Mouse (Mus musculus) limb, embryonic 12.5 days (tissue): ENCODE results near the gene Celsr2. TPM values are rescaled to one million over a fixed set of nuclear protein-coding genes. Genes with fewer than 3 reads are reported as not detected.

Experiments used
- ATAC-seq: fragments of 200-750 bp; cut with Nextera tagmentation; 2 replicates; pipeline ENCODE4 v1.8.0; 2017; ENCODE audit warnings: low read depth, moderate TSS enrichment; ENCODE audit not compliant: insufficient number of reproducible peaks, insufficient read depth, low FRiP score, low TSS enrichment
- H3K27ac ChIP-seq: fragments of 300-500 bp; sonication (generic); 2 replicates; pipeline ENCODE4 v1.5.1; 2016; ENCODE audit warnings: mild to moderate bottlenecking, moderate library complexity
- H3K27me3 ChIP-seq: fragments of 300-500 bp; sonication (generic); 2 replicates; pipeline ENCODE4 v1.6.1; 2016; ENCODE audit warnings: mild to moderate bottlenecking, moderate library complexity
- H3K36me3 ChIP-seq: fragments of 300-500 bp; sonication (generic); 2 replicates; pipeline ENCODE4 v1.6.1; 2016; ENCODE audit warnings: mild to moderate bottlenecking, moderate library complexity
- H3K4me1 ChIP-seq: fragments of 300-500 bp; sonication (generic); replicated peaks from 2 replicates; pipeline ENCODE4 v1.6.1; 2016
- H3K4me2 ChIP-seq: fragments of 300-500 bp; sonication (generic); 2 replicates; pipeline ENCODE4 v1.6.1; 2016; ENCODE audit warnings: mild to moderate bottlenecking, moderate library complexity
- H3K4me3 ChIP-seq: fragments of 300-500 bp; sonication (generic); replicated peaks from 2 replicates; pipeline ENCODE4 v1.5.1; 2016; ENCODE audit warnings: mild to moderate bottlenecking
- H3K9ac ChIP-seq: fragments of 300-500 bp; sonication (generic); replicated peaks from 2 replicates; pipeline ENCODE4 v1.6.1; 2016; ENCODE audit warnings: mild to moderate bottlenecking, moderate library complexity
- H3K9me3 ChIP-seq: fragments of 300-500 bp; sonication (generic); 2 replicates; pipeline ENCODE4 v1.6.1; 2016; ENCODE audit warnings: mild to moderate bottlenecking, moderate library complexity
- WGBS: fragments of 180-500 bp; shearing (Covaris S2); methylation state at CpG from one replicate; pipeline ENCODE4 v1.1.7; 2016; 5-methylcytosine and 5-hydroxymethylcytosine counted together
- polyA plus RNA-seq: library from polyadenylated mRNA; unstranded; fragments of >200 nt; fragmentation: Nextera tagmentation; extraction: Ambion mirVana; gene quantifications from 2 replicates; pipeline ENCODE4 v1.2.1, GENCODE M21; 2016

Celsr2 gene
- polyA plus RNA-seq, result 4.4 and 6.3 TPM in 2 replicates

DNA sequence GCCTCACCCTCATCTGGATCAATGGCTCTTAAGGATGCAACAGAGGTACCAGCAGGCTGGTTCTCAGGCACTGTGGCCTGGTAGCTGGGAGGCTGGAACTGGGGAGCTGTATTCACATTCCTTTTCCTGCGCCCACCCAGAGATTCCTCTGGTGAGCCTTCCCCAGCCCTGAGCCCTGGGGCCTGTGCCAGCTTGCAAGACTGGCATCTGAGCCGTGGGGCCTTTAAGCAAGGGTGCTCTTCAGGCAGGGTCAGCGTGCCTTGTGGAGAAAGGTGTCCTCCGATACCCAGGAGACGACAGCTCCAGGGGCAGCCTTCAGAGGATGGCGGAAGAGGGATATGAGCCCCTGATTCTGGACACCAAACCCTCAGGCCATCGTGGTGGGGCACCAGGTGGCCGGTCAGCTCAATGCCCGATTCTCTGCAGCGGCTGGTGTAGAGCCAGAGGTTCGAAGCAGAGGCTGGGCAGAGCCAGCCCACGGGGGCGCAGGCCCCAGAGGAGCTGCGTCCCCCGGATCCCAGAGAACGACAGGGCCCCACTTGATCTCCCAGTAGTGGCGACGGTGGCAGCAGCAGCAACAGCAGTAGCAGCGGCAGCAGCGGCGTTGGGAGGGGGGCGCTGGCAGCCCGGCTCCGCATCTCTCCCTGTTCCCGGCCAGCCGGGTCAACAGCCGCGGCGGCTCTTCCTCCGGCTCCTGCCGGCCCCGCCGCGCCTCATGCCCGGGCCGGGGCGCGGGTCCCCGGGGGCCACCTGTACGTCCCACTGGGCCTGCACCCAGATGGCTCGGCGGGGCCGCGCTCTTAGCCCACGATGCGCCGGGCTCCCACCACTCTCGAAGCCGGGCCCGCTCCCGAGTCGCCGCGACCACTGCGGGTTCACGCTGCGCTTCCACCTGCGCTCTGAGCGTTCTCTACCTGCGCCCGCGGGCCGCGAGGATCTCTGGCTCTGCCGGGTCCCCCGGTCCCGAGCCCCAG, at the start of gene Celsr2:
Gene Celsr2, minus strand, starts transcription at position 696 of the 974 bp plus-strand sequence.
- peaks cover 14% of the 10 kb centered on the region for H3K9me3 ChIP-seq
- 6% methylated on average over 67 of the region's 67 CpGs for WGBS
- peaks cover 42% of the 10 kb centered on the region for H3K27me3 ChIP-seq
- H3K4me1 ChIP-seq, result no peaks in the 10 kb centered on the region; the same call in 1 of the 2 replicates
- H3K36me3 ChIP-seq, result peaks cover 28% of the 10 kb centered on the region
- peak within 1 kb of the TSS; percentile 45; the same call in 1 of the 2 replicates for H3K27ac ChIP-seq
- peak within 1 kb of the TSS; percentile 78 for H3K4me3 ChIP-seq
- peak within 1 kb of the TSS; percentile 99 for H3K4me2 ChIP-seq
- peak within 1 kb of the TSS; percentile 79 for H3K9ac ChIP-seq
- ATAC-seq, result no peak

DNA sequence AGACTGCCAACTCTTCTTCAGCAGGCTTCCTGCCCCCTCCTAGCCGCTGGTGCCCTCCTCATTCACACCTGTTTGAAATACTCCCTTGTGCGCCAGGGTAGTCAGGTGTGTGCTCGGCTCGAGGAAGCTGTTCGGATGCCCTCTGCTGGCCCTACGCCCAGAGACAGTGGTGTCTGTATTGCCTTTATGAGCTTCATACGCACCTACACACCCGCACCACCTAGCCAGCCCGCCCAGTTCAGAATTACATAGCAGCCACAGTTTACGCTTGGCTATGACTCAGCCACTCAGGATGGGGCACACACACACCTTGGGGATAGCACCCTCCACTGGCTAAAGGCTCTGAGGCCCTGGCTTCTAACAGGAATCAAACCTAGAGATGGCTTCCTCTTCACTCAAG, 43.5 kb upstream of the Celsr2 start:
- Histone ChIP-seq H3K9me3 (no peaks in the 10 kb centered on the region), H3K4me1 (no peaks in the 10 kb centered on the region), H3K4me3 (no peak overlapping the region), H3K4me2 (no peak overlapping the region), H3K27me3 (peaks cover 6% of the 10 kb centered on the region), H3K27ac (no peak overlapping the region), H3K36me3 (no peaks in the 10 kb centered on the region), H3K9ac (no peak overlapping the region)
- ATAC-seq, result no peak
- 38% methylated on average over 10 of the region's 10 CpGs for WGBS

DNA sequence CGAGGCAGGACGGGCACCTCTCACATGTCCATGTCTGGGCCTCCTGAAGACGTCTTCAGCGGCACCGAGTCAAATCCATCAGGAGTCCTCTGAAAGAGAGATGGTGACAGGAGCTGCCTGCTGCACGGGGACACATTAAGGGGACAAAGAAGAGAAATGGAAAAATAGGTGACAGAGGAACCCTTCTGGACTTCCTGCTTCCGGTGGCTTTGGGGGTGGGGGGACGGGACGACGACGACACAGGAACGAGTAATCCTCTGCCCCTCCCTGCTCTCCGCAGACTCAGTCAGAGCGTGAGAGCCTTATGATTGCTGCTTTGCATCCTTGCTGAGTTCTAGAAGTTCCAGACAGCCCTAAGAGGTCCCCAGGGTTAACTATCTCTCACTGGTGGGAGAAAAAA, 43.0 kb upstream of the Celsr2 start:
- Histone ChIP-seq H3K4me3 (no peak overlapping the region), H3K4me2 (no peak overlapping the region), H3K4me1 (no peaks in the 10 kb centered on the region), H3K36me3 (no peaks in the 10 kb centered on the region), H3K9ac (no peak overlapping the region), H3K27me3 (peaks cover 6% of the 10 kb centered on the region), H3K9me3 (no peaks in the 10 kb centered on the region), H3K27ac (no peak overlapping the region)
- ATAC-seq, result no peak
- WGBS, result 50% methylated on average over 14 of the region's 14 CpGs

- H3K4me1 ChIP-seq, result no peaks in the 10 kb centered on the region
- no peaks in the 10 kb centered on the region for H3K9me3 ChIP-seq
- H3K27me3 ChIP-seq, result peaks cover 3% of the 10 kb centered on the region; the same call in 1 of the 2 replicates
- no peak overlapping the region for H3K4me3 ChIP-seq
- no peak overlapping the region for H3K4me2 ChIP-seq
- ATAC-seq, result no peak
- WGBS, result 77% methylated on average over 1 of the region's 1 CpGs
- H3K27ac ChIP-seq, result no peak overlapping the region
- no peaks in the 10 kb centered on the region for H3K36me3 ChIP-seq
- no peak overlapping the region for H3K9ac ChIP-seq
Observed at GRCm38 (mm10) chr3:108454172-108454571, 38.8 kb upstream of the Celsr2 start.

DNA sequence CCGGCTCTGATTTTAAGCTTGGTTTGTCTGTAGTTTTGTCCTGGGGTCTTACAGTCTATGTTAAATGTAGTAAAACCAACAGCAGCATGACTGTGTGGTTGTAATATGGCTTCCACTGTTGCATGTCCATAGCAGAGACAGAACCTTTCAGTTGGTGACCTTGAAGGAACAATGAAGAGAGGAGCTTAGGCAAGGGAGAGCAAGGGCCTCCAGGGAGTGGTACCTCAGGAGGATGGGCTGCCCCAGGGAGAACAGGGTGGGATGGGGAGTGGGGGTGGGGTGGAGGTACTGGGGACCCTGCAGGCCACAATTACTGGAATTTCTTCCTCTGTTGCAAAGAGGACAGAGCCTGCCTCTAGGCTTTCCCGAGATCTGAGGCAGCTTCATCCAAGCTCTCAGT, 36.6 kb upstream of the Celsr2 start:
- Histone ChIP-seq H3K9ac (no peak overlapping the region), H3K36me3 (no peaks in the 10 kb centered on the region), H3K27ac (no peak overlapping the region), H3K4me1 (no peaks in the 10 kb centered on the region), H3K4me2 (no peak overlapping the region), H3K27me3 (no peaks in the 10 kb centered on the region), H3K4me3 (no peak overlapping the region), H3K9me3 (no peaks in the 10 kb centered on the region)
- ATAC-seq, result no peak
- WGBS, result 84% methylated on average over 2 of the region's 2 CpGs

DNA sequence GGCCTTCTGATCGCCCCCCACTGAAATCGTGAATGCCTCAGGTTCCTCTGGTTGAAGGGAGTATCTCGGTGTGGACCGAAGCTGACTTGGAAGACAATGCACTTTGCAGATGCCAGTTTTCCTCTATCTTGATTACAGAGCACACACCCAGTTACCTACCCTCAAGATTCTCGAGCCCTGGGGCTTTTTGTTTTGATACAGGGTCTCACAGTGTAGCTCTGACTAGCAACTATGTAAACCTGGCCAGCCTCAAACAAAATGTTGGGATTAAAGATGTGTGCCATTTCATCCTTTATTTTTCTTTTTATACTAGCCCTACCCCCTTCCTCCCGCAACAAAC, 30.0 kb upstream of the Celsr2 start:
- WGBS, result 23% methylated on average over 6 of the region's 6 CpGs

GRCm38 (mm10) chr3:108444698-108445365, 29.5 kb upstream of the Celsr2 start, which contains the start of gene Sars:
Gene Sars, minus strand, starts transcription at chr3:108445209.
- Histone ChIP-seq H3K36me3 (0 out of 2 replicates have a peak, but pooled peaks cover 11% of the 10 kb centered on the region), H3K27ac (peak within 1 kb of the TSS; percentile 85), H3K9ac (peak within 1 kb of the TSS; percentile 75), H3K4me2 (peak within 1 kb of the TSS; percentile 93), H3K9me3 (no peaks in the 10 kb centered on the region), H3K4me3 (peak within 1 kb of the TSS; percentile 81), H3K4me1 (peaks cover 24% of the 10 kb centered on the region), H3K27me3 (no peaks in the 10 kb centered on the region)
- ATAC-seq, result peak; percentile 96
- 0% methylated on average over 41 of the region's 41 CpGs for WGBS

More for the DNA sequence above, 30.0 kb upstream of the Celsr2 start:
- H3K27ac ChIP-seq, result peak overlapping the region; percentile 85; the same call in 1 of the 2 replicates
- no peaks in the 10 kb centered on the region for H3K9me3 ChIP-seq
- ATAC-seq, result 0 out of 2 replicates have a peak, but pooled peaks have one; percentile 9
- H3K4me3 ChIP-seq, result peak overlapping the region; percentile 81
- 0 out of 2 replicates have a peak, but pooled peaks cover 11% of the 10 kb centered on the region for H3K36me3 ChIP-seq
- peak overlapping the region; percentile 75 for H3K9ac ChIP-seq
- peaks cover 24% of the 10 kb centered on the region for H3K4me1 ChIP-seq
- peak overlapping the region; percentile 93 for H3K4me2 ChIP-seq
- no peaks in the 10 kb centered on the region for H3K27me3 ChIP-seq

DNA sequence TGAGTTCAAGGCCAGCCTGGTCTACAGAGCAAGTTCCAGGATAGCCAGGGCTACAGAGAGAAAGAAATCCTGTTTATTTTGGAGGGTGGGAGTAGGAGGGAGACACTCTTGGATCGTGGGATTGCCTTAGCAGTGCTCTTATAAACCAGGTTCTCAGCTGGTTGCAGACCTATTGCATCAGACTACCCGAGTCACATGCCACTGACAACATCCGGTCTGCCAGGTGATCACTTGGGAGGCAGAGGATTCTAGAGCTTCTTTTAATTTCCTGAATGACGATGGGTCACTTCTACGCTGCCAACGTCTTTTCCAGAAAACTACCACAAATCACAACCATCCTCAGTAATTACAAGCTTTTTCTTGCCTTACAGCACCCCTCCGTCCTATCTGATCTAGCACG, 28.7 kb upstream of the Celsr2 start:
- peaks cover 13% of the 10 kb centered on the region; the same call in 1 of the 2 replicates for H3K36me3 ChIP-seq
- H3K9ac ChIP-seq, result peak overlapping the region; percentile 75
- H3K9me3 ChIP-seq, result no peaks in the 10 kb centered on the region
- WGBS, result 22% methylated on average over 8 of the region's 8 CpGs
- H3K27ac ChIP-seq, result peak overlapping the region; percentile 85; the same call in 1 of the 2 replicates
- H3K27me3 ChIP-seq, result no peaks in the 10 kb centered on the region
- H3K4me1 ChIP-seq, result peaks cover 24% of the 10 kb centered on the region
- peak overlapping the region; percentile 81 for H3K4me3 ChIP-seq
- peak overlapping the region; percentile 93 for H3K4me2 ChIP-seq
- ATAC-seq, result no peak

DNA sequence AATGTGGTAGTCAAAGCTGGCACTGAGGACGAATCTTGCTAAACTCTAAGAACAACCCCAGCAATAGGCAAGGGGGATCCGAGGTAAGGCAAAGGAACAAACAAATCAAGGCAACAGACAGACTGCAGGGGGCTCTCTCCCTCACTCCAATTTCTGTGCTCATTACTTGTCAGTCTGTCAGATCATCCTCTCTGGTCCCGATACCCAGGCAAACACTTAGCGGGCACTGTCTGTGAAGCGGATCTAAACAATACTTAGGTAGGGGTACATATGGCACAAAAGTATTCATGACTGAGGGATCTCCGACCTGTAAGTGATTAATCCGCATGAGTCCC, 21.0 kb upstream of the Celsr2 start:
- no peaks in the 10 kb centered on the region for H3K9me3 ChIP-seq
- no peak overlapping the region for H3K9ac ChIP-seq
- H3K27ac ChIP-seq, result no peak overlapping the region
- no peak for ATAC-seq
- WGBS, result 84% methylated on average over 7 of the region's 7 CpGs
- H3K4me3 ChIP-seq, result no peak overlapping the region
- H3K36me3 ChIP-seq, result peaks cover 68% of the 10 kb centered on the region
- H3K4me1 ChIP-seq, result no peaks in the 10 kb centered on the region
- no peak overlapping the region for H3K4me2 ChIP-seq
- H3K27me3 ChIP-seq, result no peaks in the 10 kb centered on the region

DNA sequence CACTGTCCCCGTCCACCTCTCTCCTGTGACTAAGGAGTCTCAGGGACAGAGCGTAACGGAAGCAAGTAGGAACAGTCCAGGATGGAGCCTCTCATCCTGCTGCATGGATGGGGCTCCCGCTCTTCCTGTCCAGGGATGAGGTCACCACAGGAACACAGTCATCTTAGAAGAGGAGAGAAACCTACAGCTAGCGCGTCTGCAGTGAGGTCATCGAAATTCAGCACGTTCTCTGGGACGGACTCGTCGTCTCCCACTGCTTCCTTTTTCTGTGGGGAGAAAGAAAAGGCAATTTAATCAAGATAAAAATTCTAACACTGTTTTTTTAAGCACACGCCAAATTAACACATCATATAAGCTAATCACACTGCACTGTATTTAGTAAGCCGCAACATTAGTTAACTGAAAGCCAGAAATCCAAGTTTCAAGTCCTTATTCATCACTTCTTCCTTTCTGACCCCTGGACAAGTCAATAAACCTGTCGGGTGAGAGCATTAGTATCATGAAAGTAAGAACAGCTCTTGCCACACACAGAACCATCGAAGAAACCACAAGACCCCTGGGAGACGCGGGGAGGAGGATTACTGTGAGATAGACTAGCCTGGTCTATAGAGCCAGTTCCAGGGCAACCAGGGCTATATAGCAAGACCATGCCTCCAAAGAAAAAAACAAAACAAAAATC, 20.5 kb upstream of the Celsr2 start:
- WGBS, result 87% methylated on average over 17 of the region's 17 CpGs
- Histone ChIP-seq H3K4me3 (no peak overlapping the region), H3K9me3 (no peaks in the 10 kb centered on the region), H3K9ac (no peak overlapping the region), H3K36me3 (peaks cover 71% of the 10 kb centered on the region), H3K4me1 (no peaks in the 10 kb centered on the region), H3K27ac (no peak overlapping the region), H3K27me3 (no peaks in the 10 kb centered on the region), H3K4me2 (no peak overlapping the region)
- ATAC-seq, result no peak
